Mouse (Mus musculus) lung, postnatal 0 days (tissue): Measurements from ENCODE around the gene Klk1b24. TPM values are rescaled to one million over a fixed set of nuclear protein-coding genes. Genes with fewer than 3 reads are reported as not detected.

Experiments
- ATAC-seq: fragments of 200-750 bp; cut with Nextera tagmentation; 2 replicates; pipeline ENCODE4 v1.8.0; 2017; ENCODE audit warnings: moderate library complexity
- DNase-seq: peaks from one replicate; pipeline ENCODE4 v3.0.0-alpha.2; 2016; ENCODE audit warnings: low spot score
- H3K27ac ChIP-seq: fragments of 300-500 bp; sonication (generic); 2 replicates; pipeline ENCODE4 v1.5.1; 2014; ENCODE audit warnings: antibody characterized with exemption, mild to moderate bottlenecking, low read length, mixed read lengths
- H3K27me3 ChIP-seq: fragments of 300-500 bp; sonication (generic); replicated peaks from 2 replicates; pipeline ENCODE4 v1.6.1; 2014; ENCODE audit warnings: low read length, mixed read lengths; ENCODE audit not compliant: insufficient read depth
- H3K36me3 ChIP-seq: fragments of 300-500 bp; sonication (generic); 2 replicates; pipeline ENCODE4 v1.6.1; 2014; ENCODE audit warnings: low read length, mixed read lengths; ENCODE audit not compliant: insufficient read depth
- H3K4me1 ChIP-seq: fragments of 300-500 bp; sonication (generic); 2 replicates; pipeline ENCODE4 v1.6.1; 2014; ENCODE audit warnings: antibody characterized with exemption, low read depth, low read length, mixed read lengths; ENCODE audit not compliant: insufficient read depth
- H3K4me2 ChIP-seq: fragments of 300-500 bp; sonication (generic); replicated peaks from 2 replicates; pipeline ENCODE4 v1.6.1; 2014; ENCODE audit warnings: low read depth, mild to moderate bottlenecking, low read length, moderate library complexity, mixed read lengths
- H3K4me3 ChIP-seq: fragments of 300-500 bp; sonication (generic); 2 replicates; pipeline ENCODE4 v1.5.1; 2014; ENCODE audit warnings: low read depth, low read length
- H3K9ac ChIP-seq: fragments of 300-500 bp; sonication (generic); replicated peaks from 2 replicates; pipeline ENCODE4 v1.6.1; 2014; ENCODE audit warnings: low read depth, mild to moderate bottlenecking
- H3K9me3 ChIP-seq: fragments of 300-500 bp; sonication (generic); 2 replicates; pipeline ENCODE4 v1.6.1; 2016; ENCODE audit warnings: low read length, mixed read lengths
- EP300 ChIP-seq: IDR thresholded peaks from 2 replicates; pipeline ENCODE4 v1.6.1; 2016; ENCODE audit warnings: antibody characterized with exemption, mild to moderate bottlenecking, control low read depth
- WGBS: fragments of 180-500 bp; shearing (Covaris S2); extraction: QIAGEN DNeasy Blood & Tissue Kit; methylation state at CpG from one replicate; pipeline ENCODE4 v1.1.7; 2014; 5-methylcytosine and 5-hydroxymethylcytosine counted together
- polyA plus RNA-seq: library from polyadenylated mRNA; unstranded; fragments of >200 nt; fragmentation: Nextera tagmentation; extraction: Ambion mirVana; gene quantifications from 2 replicates; pipeline ENCODE4 v1.2.1, GENCODE M21; 2015

The Klk1b24 gene
- polyA plus RNA-seq, 1 experiment from 2014 or later: not detected

DNA sequence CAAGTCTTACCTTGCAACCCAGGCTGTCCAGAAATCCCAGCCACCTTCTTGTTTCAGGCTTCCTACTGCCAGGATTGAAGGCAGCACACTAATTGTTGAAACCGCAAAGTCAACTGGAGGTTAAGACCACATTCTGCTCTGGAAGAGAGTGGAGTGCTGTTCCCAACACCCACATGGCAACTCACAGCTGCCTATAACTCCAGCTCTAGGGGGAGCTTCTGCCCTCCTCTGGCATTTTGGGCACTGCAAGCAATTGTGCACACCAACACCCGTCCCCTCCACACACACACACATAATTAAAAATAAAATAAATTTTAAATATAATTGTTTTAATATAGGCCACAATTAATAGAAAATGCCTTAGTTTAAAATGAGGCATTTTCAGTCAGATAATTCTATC lies 53.1 kb downstream of the Klk1b24 start:
- Histone ChIP-seq H3K4me2 (no peak overlapping the region), H3K27me3 (no peaks in the 10 kb centered on the region), H3K9me3 (no peaks in the 10 kb centered on the region), H3K36me3 (no peaks in the 10 kb centered on the region), H3K4me3 (no peak overlapping the region), H3K4me1 (peaks cover 7% of the 10 kb centered on the region; the same call in 1 of the 2 replicates), H3K9ac (no peak overlapping the region), H3K27ac (no peak overlapping the region)
- no peak for ATAC-seq
- WGBS: 55% methylated on average over 2 of the region's 2 CpGs
- TF ChIP-seq EP300: no peak
- no peak for DNase-seq

Other genes starting within 250 kb of the Klk1b24 start
- not detected in 2 replicates for gene Klk1b8, start 237.6 kb upstream of the Klk1b24 start, polyA plus RNA-seq
- gene Klk1b1, start 221.5 kb upstream of the Klk1b24 start, polyA plus RNA-seq: not detected in 2 replicates
- not detected in 2 replicates for gene Klk1b9, start 212.2 kb upstream of the Klk1b24 start, polyA plus RNA-seq
- gene Klk1b11, start 192.4 kb upstream of the Klk1b24 start, polyA plus RNA-seq: not detected in 2 replicates
- gene Klk1b26, start 176.1 kb upstream of the Klk1b24 start, polyA plus RNA-seq: not detected in 2 replicates
- gene Klk1b27, start 135.9 kb upstream of the Klk1b24 start, polyA plus RNA-seq: not detected in 2 replicates
- not detected in 2 replicates for gene Klk1b21, start 85.9 kb upstream of the Klk1b24 start, polyA plus RNA-seq
- gene Klk1b22, start 75.6 kb upstream of the Klk1b24 start, polyA plus RNA-seq: not detected in 2 replicates
- gene Klk1b16, start 51.5 kb upstream of the Klk1b24 start, polyA plus RNA-seq: not detected in 2 replicates
- gene Klk1b3, start 10.0 kb downstream of the Klk1b24 start, polyA plus RNA-seq: not detected in 2 replicates
- gene Klk1b4, start 19.2 kb downstream of the Klk1b24 start, polyA plus RNA-seq: not detected in 2 replicates
- not detected in 2 replicates for gene Klk1b5, start 27.7 kb downstream of the Klk1b24 start, polyA plus RNA-seq
- gene Klk1, start 37.1 kb downstream of the Klk1b24 start, polyA plus RNA-seq: not detected in 2 replicates
- gene Gm36864, start 47.9 kb downstream of the Klk1b24 start, polyA plus RNA-seq: not detected in 2 replicates
- gene 1700028J19Rik, start 58.5 kb downstream of the Klk1b24 start, polyA plus RNA-seq: 0.77 and 1.0 TPM in 2 replicates
- 45.2 and 51.3 TPM in 2 replicates for gene 2410002F23Rik, start 58.5 kb downstream of the Klk1b24 start, polyA plus RNA-seq
- not detected in 2 replicates for gene Acp4, start 69.1 kb downstream of the Klk1b24 start, polyA plus RNA-seq
- gene Gm15517, start 73.2 kb downstream of the Klk1b24 start, polyA plus RNA-seq: not detected in 2 replicates
- gene Clec11a, start 118.7 kb downstream of the Klk1b24 start, polyA plus RNA-seq: 2.1 and 2.5 TPM in 2 replicates
- 0.23 and 0.27 TPM in 2 replicates for gene Shank1, start 122.0 kb downstream of the Klk1b24 start, polyA plus RNA-seq
- gene Syt3, start 195.9 kb downstream of the Klk1b24 start, polyA plus RNA-seq: 0.85 and 1.4 TPM in 2 replicates
- 0.87 and 1.2 TPM in 2 replicates for gene 1700008O03Rik, start 197.6 kb downstream of the Klk1b24 start, polyA plus RNA-seq
- 0.51 and 0.76 TPM in 2 replicates for gene Lrrc4b, start 240.8 kb downstream of the Klk1b24 start, polyA plus RNA-seq